Mouse (Mus musculus) stomach, postnatal 0 days (tissue): Measurements from ENCODE around the gene 2700081O15Rik. TPM values are rescaled to one million over a fixed set of nuclear protein-coding genes. Genes with fewer than 3 reads are reported as not detected.

Source experiments
- ATAC-seq: fragments of 200-750 bp; cut with Nextera tagmentation; 2 replicates; pipeline ENCODE4 v1.8.0; 2017; ENCODE audit not compliant: low FRiP score, low TSS enrichment
- DNase-seq: peaks from one replicate; pipeline ENCODE4 v3.0.0-alpha.2; 2016; ENCODE audit warnings: low spot score
- H3K27ac ChIP-seq: fragments of 300-500 bp; sonication (generic); replicated peaks from 2 replicates; pipeline ENCODE4 v1.5.1; 2014; ENCODE audit warnings: mild to moderate bottlenecking, control low read depth
- H3K27me3 ChIP-seq: fragments of 300-500 bp; sonication (generic); 2 replicates; pipeline ENCODE4 v1.6.1; 2014; ENCODE audit warnings: low read length; ENCODE audit not compliant: control insufficient read depth, insufficient read depth
- H3K36me3 ChIP-seq: fragments of 300-500 bp; sonication (generic); 2 replicates; pipeline ENCODE4 v1.6.1; 2014; ENCODE audit warnings: low read length, mixed read lengths; ENCODE audit not compliant: control insufficient read depth, insufficient read depth
- H3K4me1 ChIP-seq: fragments of 300-500 bp; sonication (generic); replicated peaks from 2 replicates; pipeline ENCODE4 v1.6.1; 2014; ENCODE audit warnings: antibody characterized with exemption; ENCODE audit not compliant: control insufficient read depth, insufficient read depth
- H3K4me2 ChIP-seq: fragments of 300-500 bp; sonication (generic); replicated peaks from 2 replicates; pipeline ENCODE4 v1.6.1; 2014; ENCODE audit warnings: low read depth, mild to moderate bottlenecking, control low read depth, moderate library complexity
- H3K4me3 ChIP-seq: fragments of 300-500 bp; sonication (generic); 2 replicates; pipeline ENCODE4 v1.5.1; 2014; ENCODE audit warnings: low read depth, low read length, control low read depth
- H3K9ac ChIP-seq: fragments of 300-500 bp; sonication (generic); 2 replicates; pipeline ENCODE4 v1.6.1; 2014; ENCODE audit warnings: mild to moderate bottlenecking, low read length, control low read depth, mixed read lengths
- H3K9me3 ChIP-seq: fragments of 300-500 bp; sonication (generic); 2 replicates; pipeline ENCODE4 v1.6.1; 2016; ENCODE audit warnings: low read length; ENCODE audit not compliant: control insufficient read depth
- CTCF ChIP-seq: IDR thresholded peaks from 2 replicates; pipeline ENCODE4 v1.5.1; 2016; ENCODE audit warnings: antibody characterized with exemption, low read depth, mild to moderate bottlenecking, moderate library complexity
- EP300 ChIP-seq: optimal IDR thresholded peaks from 2 replicates; pipeline ENCODE3; 2016; ENCODE audit warnings: antibody characterized with exemption
- WGBS: fragments of 180-500 bp; shearing (Covaris S2); extraction: QIAGEN DNeasy Blood & Tissue Kit; methylation state at CpG from one replicate; pipeline ENCODE4 v1.1.7; 2014; 5-methylcytosine and 5-hydroxymethylcytosine counted together
- polyA plus RNA-seq: library from polyadenylated mRNA; unstranded; fragments of >200 nt; fragmentation: Nextera tagmentation; extraction: Ambion mirVana; gene quantifications from 2 replicates; pipeline ENCODE4 v1.2.1, GENCODE M21; 2015

2700081O15Rik gene
- polyA plus RNA-seq, 1 experiment from 2014 or later: 2.6 TPM

DNA sequence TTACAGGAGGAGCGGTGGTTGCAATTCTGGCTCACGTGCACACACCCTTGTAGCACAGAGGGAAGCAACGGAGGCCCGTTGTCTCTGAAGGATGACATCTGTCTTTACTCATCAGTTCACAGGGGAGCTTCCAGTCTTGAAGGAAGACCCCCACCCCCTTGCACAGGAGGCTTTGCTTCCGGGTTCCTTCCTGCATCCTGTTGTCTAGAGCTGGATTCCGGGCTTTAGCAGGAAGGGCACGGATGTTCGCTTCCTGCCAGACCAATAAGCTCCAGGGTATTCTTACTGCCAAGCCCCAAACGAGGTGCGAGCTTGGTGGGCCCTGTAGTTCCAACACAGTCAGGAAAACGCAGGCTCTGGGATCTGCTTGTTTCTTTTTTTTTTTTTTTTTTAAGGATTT lies 16.8 kb upstream of the 2700081O15Rik start:
- DNase-seq: no peak
- no peak for ATAC-seq
- H3K27ac ChIP-seq: no peak overlapping the region
- TF ChIP-seq EP300 (no peak), CTCF (no peak)
- no peaks in the 10 kb centered on the region for H3K36me3 ChIP-seq
- WGBS: 62% methylated on average over 11 of the region's 11 CpGs
- no peak overlapping the region for H3K4me2 ChIP-seq
- H3K4me1 ChIP-seq: no peaks in the 10 kb centered on the region
- H3K27me3 ChIP-seq: no peaks in the 10 kb centered on the region
- no peak overlapping the region for H3K9ac ChIP-seq
- H3K9me3 ChIP-seq: no peaks in the 10 kb centered on the region
- no peak overlapping the region for H3K4me3 ChIP-seq

DNA sequence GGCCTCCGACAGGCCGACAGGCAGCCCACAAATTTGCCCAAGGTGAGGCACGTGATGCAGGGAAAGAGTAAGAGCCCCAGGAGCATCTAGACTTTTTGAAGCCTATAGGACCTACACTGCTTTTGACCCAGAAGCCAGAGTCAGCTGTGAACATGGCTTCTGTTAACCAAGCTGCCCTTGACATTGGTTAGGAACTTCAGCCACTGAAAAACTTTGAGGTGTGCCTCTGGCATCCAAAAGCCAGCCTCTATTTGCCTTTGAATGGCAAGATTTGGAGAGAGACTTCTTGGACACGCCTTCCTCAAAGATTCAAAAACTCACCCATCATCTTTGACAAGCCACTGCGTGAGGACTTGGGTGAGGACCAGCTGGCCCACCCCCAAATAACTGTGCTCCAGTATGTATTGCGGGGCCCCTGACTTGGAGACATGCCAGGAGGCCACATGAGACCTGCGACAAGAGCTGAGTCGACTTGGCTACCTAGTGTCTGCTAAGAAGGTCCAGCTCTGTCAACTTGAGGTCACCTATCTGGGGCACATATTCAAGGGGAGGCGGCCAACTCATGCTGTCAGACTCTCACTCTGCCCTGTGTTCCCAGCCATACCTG lies 12.7 kb upstream of the 2700081O15Rik start:
- 42% methylated on average over 9 of the region's 9 CpGs for WGBS
- TF ChIP-seq EP300 (no peak), CTCF (no peak)
- DNase-seq (no peak), ATAC-seq (no peak)
- H3K27me3 ChIP-seq: no peaks in the 10 kb centered on the region
- no peak overlapping the region for H3K9ac ChIP-seq
- H3K4me3 ChIP-seq: no peak overlapping the region
- no peak overlapping the region for H3K4me2 ChIP-seq
- no peaks in the 10 kb centered on the region for H3K9me3 ChIP-seq
- no peak overlapping the region for H3K27ac ChIP-seq
- H3K36me3 ChIP-seq: no peaks in the 10 kb centered on the region
- H3K4me1 ChIP-seq: no peaks in the 10 kb centered on the region

DNA sequence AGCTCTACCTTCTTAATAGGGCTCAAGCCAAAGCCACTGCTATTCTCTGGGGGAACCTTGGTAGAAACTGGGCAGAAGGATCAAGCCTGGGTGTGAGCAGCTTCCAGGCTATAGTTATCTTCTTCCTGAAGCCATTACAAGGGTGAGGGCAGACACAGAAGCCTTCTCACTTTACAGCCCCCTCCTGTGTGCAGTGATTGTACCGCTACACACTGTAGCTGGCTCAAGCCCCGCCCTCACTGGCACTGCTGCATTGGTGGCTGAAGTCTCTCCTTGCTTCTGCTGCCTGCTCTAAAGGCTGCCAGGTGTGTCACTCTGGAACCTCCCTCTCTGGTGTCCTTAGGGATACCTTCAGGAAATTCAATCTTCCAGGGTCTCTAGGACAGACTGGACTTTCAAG lies 5.1 kb upstream of the 2700081O15Rik start:
- Histone ChIP-seq H3K4me2 (no peak overlapping the region), H3K27me3 (no peaks in the 10 kb centered on the region), H3K4me3 (no peak overlapping the region), H3K9me3 (no peaks in the 10 kb centered on the region), H3K36me3 (no peaks in the 10 kb centered on the region), H3K27ac (no peak overlapping the region), H3K9ac (no peak overlapping the region), H3K4me1 (no peaks in the 10 kb centered on the region)
- TF ChIP-seq CTCF (no peak), EP300 (no peak)
- no peak for DNase-seq
- no peak for ATAC-seq
- WGBS: 57% methylated on average over 2 of the region's 2 CpGs

GRCm38 (mm10) chr19:7415916-7416833 lies 1.2 kb upstream of the 2700081O15Rik start:
- H3K4me2 ChIP-seq: peak overlapping the region; percentile 86
- no peaks in the 10 kb centered on the region for H3K27me3 ChIP-seq
- no peak for DNase-seq
- H3K4me1 ChIP-seq: peaks cover 8% of the 10 kb centered on the region; the same call in 1 of the 2 replicates
- no peaks in the 10 kb centered on the region for H3K9me3 ChIP-seq
- H3K27ac ChIP-seq: peak overlapping the region; percentile 91
- H3K36me3 ChIP-seq: no peaks in the 10 kb centered on the region
- ATAC-seq: no peak
- 33% methylated on average over 22 of the region's 22 CpGs for WGBS
- H3K9ac ChIP-seq: peak overlapping the region; percentile 89
- H3K4me3 ChIP-seq: peak overlapping the region; percentile 72
- TF ChIP-seq EP300: no peak
- TF ChIP-seq CTCF: no peak

GRCm38 (mm10) chr19:7417911-7418849 lies 755 bp downstream of the 2700081O15Rik start:
- H3K4me3 ChIP-seq: peak overlapping the region; percentile 72
- peaks cover 6% of the 10 kb centered on the region for H3K36me3 ChIP-seq
- H3K9me3 ChIP-seq: no peaks in the 10 kb centered on the region
- H3K9ac ChIP-seq: peak overlapping the region; percentile 89
- peak overlapping the region; percentile 86 for H3K4me2 ChIP-seq
- ATAC-seq (peak; percentile 78), DNase-seq (peak; percentile 81)
- WGBS: under 1% methylated on average over 38 of the region's 59 CpGs
- H3K4me1 ChIP-seq: peaks cover 17% of the 10 kb centered on the region
- TF ChIP-seq CTCF (peak; percentile 81), EP300 (no peak)
- H3K27me3 ChIP-seq: no peaks in the 10 kb centered on the region
- peak overlapping the region; percentile 91 for H3K27ac ChIP-seq
